Mouse (Mus musculus) intestine, embryonic 14.5 days (tissue): ENCODE results near the gene Strip1. TPM values are rescaled to one million over a fixed set of nuclear protein-coding genes. Genes with fewer than 3 reads are reported as not detected.
A peak's percentile ranks its signal among the peaks of the same experiment; 100 is the strongest.

Experiments
- ATAC-seq: fragments of 200-750 bp; cut with Nextera tagmentation; replicated peaks from 2 replicates; pipeline ENCODE4 v1.8.0; 2017; ENCODE audit warnings: low read depth, moderate number of reproducible peaks, moderate TSS enrichment, moderate library complexity; ENCODE audit not compliant: low FRiP score, low TSS enrichment
- DNase-seq: peaks from one replicate; pipeline ENCODE4 v3.0.0-alpha.2; 2018; ENCODE audit warnings: low spot score
- H3K27ac ChIP-seq: fragments of 300-500 bp; sonication (generic); 2 replicates; pipeline ENCODE4 v1.5.1; 2014; ENCODE audit warnings: low read depth, mild to moderate bottlenecking, control low read depth
- H3K27me3 ChIP-seq: fragments of 300-500 bp; sonication (generic); replicated peaks from 2 replicates; pipeline ENCODE4 v1.6.1; 2014; ENCODE audit warnings: low read length, control low read depth; ENCODE audit not compliant: control insufficient read depth, insufficient read depth
- H3K36me3 ChIP-seq: fragments of 300-500 bp; sonication (generic); 2 replicates; pipeline ENCODE4 v1.6.1; 2014; ENCODE audit warnings: low read length, control low read depth; ENCODE audit not compliant: control insufficient read depth, insufficient read depth
- H3K4me1 ChIP-seq: fragments of 300-500 bp; sonication (generic); replicated peaks from 2 replicates; pipeline ENCODE4 v1.6.1; 2014; ENCODE audit warnings: low read length, control low read depth, mixed read lengths; ENCODE audit not compliant: control insufficient read depth, insufficient read depth
- H3K4me2 ChIP-seq: fragments of 300-500 bp; sonication (generic); 2 replicates; pipeline ENCODE4 v1.6.1; 2014; ENCODE audit warnings: low read length
- H3K4me3 ChIP-seq: fragments of 300-500 bp; sonication (generic); 2 replicates; pipeline ENCODE4 v1.5.1; 2014; ENCODE audit warnings: low read depth, low read length, control low read depth, mixed read lengths
- H3K9ac ChIP-seq: fragments of 300-500 bp; sonication (generic); 2 replicates; pipeline ENCODE4 v1.6.1; 2014; ENCODE audit warnings: mild to moderate bottlenecking, low read length
- H3K9me3 ChIP-seq: fragments of 300-500 bp; sonication (generic); 2 replicates; pipeline ENCODE4 v1.6.1; 2016; ENCODE audit warnings: low read length, control low read depth; ENCODE audit not compliant: control insufficient read depth
- WGBS: fragments of 180-500 bp; shearing (Covaris S2); extraction: QIAGEN DNeasy Blood & Tissue Kit; methylation state at CpG from one replicate; pipeline ENCODE4 v1.1.7; 2014; 5-methylcytosine and 5-hydroxymethylcytosine counted together
- polyA plus RNA-seq: library from polyadenylated mRNA; unstranded; fragments of >200 nt; fragmentation: Nextera tagmentation; extraction: Ambion mirVana; gene quantifications from 2 replicates; pipeline ENCODE4 v1.2.1, GENCODE M21; 2014

Strip1 gene
- polyA plus RNA-seq, 1 experiment from 2014 or later = 49.4 TPM

DNA sequence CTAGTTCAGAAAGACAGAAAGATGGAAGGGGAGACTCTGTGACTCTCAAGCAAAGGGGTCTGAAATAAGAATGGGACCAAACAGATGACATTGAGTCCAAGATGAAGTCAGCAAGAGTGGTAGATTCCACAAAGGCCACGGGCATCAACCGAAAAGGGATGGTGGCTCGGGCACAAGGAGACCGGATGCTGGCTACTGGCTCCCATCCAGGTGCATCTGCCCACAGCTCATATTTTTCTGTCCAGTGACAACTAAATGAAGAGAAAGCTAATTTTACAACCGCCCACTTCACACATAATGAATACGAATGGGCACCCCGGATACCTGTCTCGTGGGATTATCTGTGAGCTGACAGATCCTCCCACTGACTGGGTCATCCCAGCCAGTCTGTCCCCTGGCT lies 24.3 kb downstream of the Strip1 start:
- H3K9me3 ChIP-seq = no peaks in the 10 kb centered on the region
- H3K4me1 ChIP-seq = no peaks in the 10 kb centered on the region
- no peak overlapping the region for H3K9ac ChIP-seq
- 79% methylated on average over 8 of the region's 8 CpGs for WGBS
- H3K27me3 ChIP-seq = 0 out of 2 replicates have a peak, but pooled peaks cover 4% of the 10 kb centered on the region
- no peak overlapping the region for H3K4me2 ChIP-seq
- no peak overlapping the region for H3K4me3 ChIP-seq
- H3K27ac ChIP-seq = no peak overlapping the region
- DNase-seq = no peak
- no peak for ATAC-seq
- H3K36me3 ChIP-seq = peaks cover 12% of the 10 kb centered on the region

DNA sequence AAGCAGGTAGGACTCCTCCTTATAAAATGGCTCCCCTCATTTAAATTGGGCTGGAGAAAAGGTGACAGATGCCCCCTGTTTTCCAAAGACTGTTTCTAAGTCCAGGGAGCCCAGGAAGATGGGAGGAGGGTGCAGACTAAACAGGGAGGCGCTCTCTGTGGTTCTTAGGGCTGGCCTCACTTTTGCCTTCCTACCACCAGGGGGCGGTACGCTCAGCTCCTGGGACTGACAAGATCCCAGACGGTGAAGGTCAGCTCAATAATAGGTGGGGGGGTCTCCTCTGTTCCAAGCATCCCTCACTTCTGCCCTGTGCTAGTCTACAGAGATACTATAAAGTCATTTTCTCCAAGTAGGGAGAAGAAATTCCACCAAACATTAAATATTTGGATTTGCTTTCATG lies 26.2 kb downstream of the Strip1 start:
- 0 out of 2 replicates have a peak, but pooled peaks have one; percentile 38 for ATAC-seq
- peak; percentile 80 for DNase-seq

DNA sequence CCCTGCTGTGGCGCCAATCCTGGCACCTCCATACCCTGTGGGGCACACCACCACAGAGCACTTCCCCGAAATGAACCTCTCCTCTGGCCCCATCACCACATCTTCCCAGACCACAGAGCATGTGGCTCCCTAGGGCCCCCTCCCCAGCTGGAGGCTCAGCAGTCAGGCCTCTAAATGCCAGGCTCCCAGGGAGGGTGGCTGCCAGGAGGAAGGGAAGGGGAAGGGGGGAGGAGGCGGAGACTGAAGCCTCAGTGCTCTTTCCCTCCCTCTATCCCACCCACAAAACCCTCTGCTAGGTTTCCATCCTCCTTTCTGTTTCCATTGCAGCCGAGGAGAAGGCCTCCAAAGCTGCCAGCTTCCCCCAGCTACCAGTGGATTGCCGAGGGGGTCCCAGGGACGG lies 31.4 kb downstream of the Strip1 start:
- H3K36me3 ChIP-seq = no peaks in the 10 kb centered on the region
- peaks cover 2% of the 10 kb centered on the region for H3K4me1 ChIP-seq
- ATAC-seq = no peak
- H3K27me3 ChIP-seq = peaks cover 66% of the 10 kb centered on the region
- no peak for DNase-seq
- H3K4me3 ChIP-seq = no peak overlapping the region
- H3K27ac ChIP-seq = no peak overlapping the region
- 33% methylated on average over 5 of the region's 6 CpGs for WGBS
- no peaks in the 10 kb centered on the region for H3K9me3 ChIP-seq
- no peak overlapping the region for H3K9ac ChIP-seq
- no peak overlapping the region for H3K4me2 ChIP-seq

More for the DNA sequence above, 26.2 kb downstream of the Strip1 start:
- H3K4me1 ChIP-seq = no peaks in the 10 kb centered on the region
- no peak overlapping the region for H3K4me3 ChIP-seq
- H3K4me2 ChIP-seq = no peak overlapping the region
- H3K27ac ChIP-seq = no peak overlapping the region
- H3K9ac ChIP-seq = no peak overlapping the region
- H3K9me3 ChIP-seq = no peaks in the 10 kb centered on the region
- no peaks in the 10 kb centered on the region for H3K36me3 ChIP-seq
- H3K27me3 ChIP-seq = peaks cover 17% of the 10 kb centered on the region
- WGBS = 8% methylated on average over 4 of the region's 4 CpGs

DNA sequence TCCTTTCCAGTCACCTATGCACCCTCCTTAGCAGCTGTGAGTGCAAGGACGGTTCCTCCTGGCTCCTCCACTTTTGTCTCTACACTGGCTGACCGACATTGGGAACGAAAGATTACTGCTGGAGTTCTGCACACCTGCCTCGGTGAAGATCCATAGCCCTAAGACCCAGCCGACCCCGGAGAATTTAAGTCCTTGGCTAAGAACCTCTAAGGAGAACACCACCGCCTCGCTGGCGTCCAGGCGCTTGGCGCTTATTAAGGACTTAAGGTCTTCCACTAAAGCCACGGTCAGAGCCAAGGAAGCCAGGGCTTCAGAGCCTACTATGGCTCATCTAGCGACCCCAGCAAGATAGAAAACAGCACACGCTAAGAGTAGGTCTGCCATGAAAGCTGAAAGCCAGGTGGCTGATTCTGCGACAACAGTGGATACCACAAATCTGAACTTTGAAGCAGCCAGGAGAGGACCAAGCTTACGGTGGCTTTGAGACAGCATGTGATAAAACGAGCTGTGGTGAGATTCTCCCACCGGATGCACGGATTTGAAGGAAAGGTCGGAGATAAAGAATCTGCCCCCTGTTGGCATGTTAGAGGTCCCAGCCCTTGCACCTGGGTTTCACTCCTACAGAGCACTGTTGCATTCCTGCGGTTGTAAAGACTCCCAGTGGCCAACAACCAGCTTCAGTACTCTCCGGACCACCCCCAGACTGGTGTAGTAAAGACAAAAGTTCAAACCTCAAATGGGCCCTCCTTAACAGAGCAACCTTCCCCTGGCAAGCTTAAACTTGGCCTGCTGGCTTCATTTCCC lies 33.7 kb downstream of the Strip1 start:
- Histone ChIP-seq H3K4me3 (no peak overlapping the region), H3K4me1 (peaks cover 4% of the 10 kb centered on the region), H3K36me3 (no peaks in the 10 kb centered on the region), H3K4me2 (no peak overlapping the region), H3K27ac (no peak overlapping the region), H3K9me3 (no peaks in the 10 kb centered on the region), H3K9ac (no peak overlapping the region), H3K27me3 (peaks cover 86% of the 10 kb centered on the region)
- ATAC-seq (no peak), DNase-seq (peak; percentile 75)
- 7% methylated on average over 22 of the region's 22 CpGs for WGBS

DNA sequence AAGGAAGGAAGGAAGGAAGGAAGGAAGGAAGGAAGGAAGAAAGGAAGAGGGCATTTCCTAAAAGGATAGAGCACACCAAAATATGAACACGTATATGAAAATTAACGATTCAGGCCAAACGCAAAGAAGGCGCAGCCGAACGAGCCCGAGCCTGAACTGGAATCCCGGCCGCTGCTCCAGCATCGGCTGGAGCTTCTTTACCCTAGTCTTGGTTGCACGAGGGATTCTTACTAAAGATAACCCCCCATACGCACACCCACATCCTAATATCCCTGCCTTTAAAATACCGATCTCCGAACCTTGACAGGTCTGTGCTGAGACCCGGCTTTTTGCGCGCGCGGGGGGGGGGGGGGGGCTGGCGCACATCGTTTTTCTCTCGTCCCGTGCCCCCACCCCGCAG lies 34.4 kb downstream of the Strip1 start:
- WGBS = 1% methylated on average over 21 of the region's 24 CpGs
- no peak for ATAC-seq
- peak; percentile 66 for DNase-seq

DNA sequence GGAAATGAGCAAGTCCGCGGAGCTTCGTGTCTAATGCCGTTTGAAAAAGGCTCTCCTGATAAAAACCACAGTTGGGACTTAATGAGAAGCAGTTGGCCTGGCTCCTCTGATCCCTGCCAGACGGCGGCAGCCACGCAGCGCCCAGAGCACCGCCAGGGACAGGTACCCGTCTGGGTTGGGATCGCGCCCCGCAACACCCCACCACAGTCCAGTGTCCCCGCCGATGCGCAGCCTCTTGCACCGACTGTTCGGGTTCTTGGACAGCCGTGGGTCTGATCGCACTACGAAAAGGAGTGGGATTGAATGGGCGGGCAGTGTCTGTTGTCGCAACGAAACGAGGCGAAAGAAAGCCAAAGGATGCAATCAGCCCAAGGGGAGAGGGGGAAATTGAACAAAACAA lies 34.9 kb downstream of the Strip1 start:
- DNase-seq = peak; percentile 91
- Histone ChIP-seq H3K27ac (no peak overlapping the region), H3K9me3 (no peaks in the 10 kb centered on the region), H3K4me3 (no peak overlapping the region), H3K4me1 (peaks cover 4% of the 10 kb centered on the region), H3K36me3 (no peaks in the 10 kb centered on the region), H3K4me2 (no peak overlapping the region), H3K27me3 (peaks cover 97% of the 10 kb centered on the region), H3K9ac (no peak overlapping the region)
- no peak for ATAC-seq
- WGBS = under 1% methylated on average over 26 of the region's 26 CpGs

More for the DNA sequence above, 34.4 kb downstream of the Strip1 start:
- H3K27me3 ChIP-seq = peaks cover 93% of the 10 kb centered on the region
- H3K4me2 ChIP-seq = no peak overlapping the region
- no peak overlapping the region for H3K4me3 ChIP-seq
- H3K9me3 ChIP-seq = no peaks in the 10 kb centered on the region
- H3K36me3 ChIP-seq = no peaks in the 10 kb centered on the region
- no peak overlapping the region for H3K27ac ChIP-seq
- peaks cover 4% of the 10 kb centered on the region for H3K4me1 ChIP-seq
- H3K9ac ChIP-seq = no peak overlapping the region

DNA sequence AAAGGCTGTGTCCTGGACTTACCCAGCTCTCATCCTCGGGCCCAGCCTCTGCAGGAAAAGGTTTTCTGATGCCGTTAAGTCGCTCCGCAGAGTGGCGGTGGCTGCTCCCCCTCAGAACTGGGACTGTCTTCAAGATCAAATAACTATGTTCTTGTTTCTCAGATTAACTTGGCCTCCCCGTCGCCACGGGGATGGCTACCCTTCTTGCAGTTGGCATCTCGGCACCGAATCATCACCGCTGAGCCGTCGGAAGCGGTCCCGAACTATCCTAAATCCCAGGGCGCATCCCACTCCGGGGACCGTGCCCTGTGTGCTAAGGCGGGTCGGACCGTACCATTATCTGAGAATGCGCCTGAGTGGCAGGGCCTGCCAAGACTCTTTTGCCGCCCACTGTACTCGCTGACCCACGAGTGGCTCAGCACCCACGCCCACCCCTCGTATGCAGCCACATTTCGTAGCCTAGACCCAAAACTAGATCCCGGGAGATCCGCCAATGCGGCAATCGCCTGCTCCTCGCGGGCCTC lies 35.5 kb downstream of the Strip1 start:
- H3K4me2 ChIP-seq = no peak overlapping the region
- H3K27me3 ChIP-seq = peaks cover 96% of the 10 kb centered on the region
- H3K9me3 ChIP-seq = no peaks in the 10 kb centered on the region
- H3K4me3 ChIP-seq = 0 out of 2 replicates have a peak overlapping the region, but pooled peaks have one; percentile 31
- DNase-seq = peak; percentile 85
- peaks cover 4% of the 10 kb centered on the region for H3K4me1 ChIP-seq
- 1% methylated on average over 34 of the region's 34 CpGs for WGBS
- H3K27ac ChIP-seq = no peak overlapping the region
- H3K36me3 ChIP-seq = no peaks in the 10 kb centered on the region
- no peak overlapping the region for H3K9ac ChIP-seq
- no peak for ATAC-seq

DNA sequence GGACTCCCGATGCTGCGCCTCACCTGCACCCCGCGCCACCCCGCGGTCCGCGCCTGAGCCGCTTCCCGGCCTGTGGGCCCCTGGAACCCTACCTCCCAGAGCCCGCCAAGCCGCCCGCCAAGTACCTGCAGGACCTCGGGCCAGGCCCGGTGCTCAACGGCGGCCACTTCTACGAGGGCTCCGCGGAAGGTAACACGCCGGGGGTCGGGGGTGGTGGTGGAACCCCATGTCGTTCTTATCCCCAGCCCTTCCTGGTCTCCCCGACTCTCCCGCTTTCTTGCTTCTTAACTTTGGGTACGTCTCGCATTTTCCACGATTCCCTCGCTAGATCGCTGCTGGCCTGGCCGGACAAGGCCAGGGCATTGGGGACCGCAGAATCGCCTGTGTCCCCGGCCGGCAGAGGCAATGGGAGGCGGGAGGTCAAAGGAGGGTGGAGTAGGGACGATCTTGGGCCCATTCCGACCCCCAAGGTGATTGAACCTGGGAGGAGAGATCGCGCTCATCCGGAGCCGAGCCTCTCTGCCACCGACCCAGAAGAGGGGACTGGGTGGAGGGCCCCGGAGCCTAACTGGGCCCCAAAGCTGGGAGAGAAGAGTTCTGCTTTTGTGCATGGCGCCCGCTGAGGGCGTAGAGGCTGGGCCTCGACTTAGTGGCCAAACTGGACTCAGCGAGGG lies 36.1 kb downstream of the Strip1 start:
- Histone ChIP-seq H3K27ac (no peak overlapping the region), H3K36me3 (no peaks in the 10 kb centered on the region), H3K4me2 (peak overlapping the region; percentile 57), H3K9me3 (no peaks in the 10 kb centered on the region), H3K9ac (no peak overlapping the region), H3K27me3 (peaks cover 93% of the 10 kb centered on the region), H3K4me1 (peaks cover 4% of the 10 kb centered on the region), H3K4me3 (peak overlapping the region; percentile 31)
- 1% methylated on average over 46 of the region's 50 CpGs for WGBS
- DNase-seq (peak; percentile 83), ATAC-seq (peak; percentile 55)
